Mouse (Mus musculus) liver, embryonic 15.5 days (tissue): ENCODE results near the gene Thumpd3. TPM values are rescaled to one million over a fixed set of nuclear protein-coding genes. Genes with fewer than 3 reads are reported as not detected.

Experiments
- ATAC-seq: fragments of 200-750 bp; cut with Nextera tagmentation; 2 replicates; pipeline ENCODE4 v1.8.0; 2017; ENCODE audit warnings: moderate number of reproducible peaks, mild to moderate bottlenecking, moderate library complexity; ENCODE audit not compliant: insufficient read depth
- H3K27ac ChIP-seq: fragments of 300-500 bp; sonication (generic); replicated peaks from 2 replicates; pipeline ENCODE4 v1.5.1; 2015; ENCODE audit warnings: mild to moderate bottlenecking, inconsistent platforms
- H3K27me3 ChIP-seq: fragments of 300-500 bp; sonication (generic); 2 replicates; pipeline ENCODE4 v1.6.1; 2015; ENCODE audit warnings: mild to moderate bottlenecking, inconsistent platforms
- H3K36me3 ChIP-seq: fragments of 300-500 bp; sonication (generic); replicated peaks from 2 replicates; pipeline ENCODE4 v1.6.1; 2015; ENCODE audit warnings: moderate library complexity, mild to moderate bottlenecking, inconsistent platforms
- H3K4me1 ChIP-seq: fragments of 300-500 bp; sonication (generic); replicated peaks from 2 replicates; pipeline ENCODE4 v1.6.1; 2015; ENCODE audit warnings: inconsistent platforms
- H3K4me2 ChIP-seq: fragments of 300-500 bp; sonication (generic); 2 replicates; pipeline ENCODE4 v1.6.1; 2015; ENCODE audit warnings: moderate library complexity, mild to moderate bottlenecking, inconsistent platforms
- H3K4me3 ChIP-seq: fragments of 300-500 bp; sonication (generic); replicated peaks from 2 replicates; pipeline ENCODE4 v1.5.1; 2015; ENCODE audit warnings: mild to moderate bottlenecking, inconsistent platforms
- H3K9ac ChIP-seq: fragments of 300-500 bp; sonication (generic); 2 replicates; pipeline ENCODE4 v1.6.1; 2015; ENCODE audit warnings: moderate library complexity, mild to moderate bottlenecking, inconsistent platforms
- H3K9me3 ChIP-seq: fragments of 300-500 bp; sonication (generic); replicated peaks from 2 replicates; pipeline ENCODE4 v1.6.1; 2016; ENCODE audit warnings: inconsistent platforms
- WGBS: fragments of 180-500 bp; shearing (Covaris S2); methylation state at CpG from one replicate; pipeline ENCODE4 v1.1.7; 2015; ENCODE audit warnings: mixed read lengths; ENCODE audit not compliant: insufficient replicate concordance; 5-methylcytosine and 5-hydroxymethylcytosine counted together
- polyA plus RNA-seq: library from polyadenylated mRNA; unstranded; fragments of >200 nt; fragmentation: Nextera tagmentation; extraction: Ambion mirVana; gene quantifications from 2 replicates; pipeline ENCODE4 v1.2.1, GENCODE M21; 2015

Thumpd3 gene
- polyA plus RNA-seq, 1 experiment from 2014 or later, result 31.7 TPM

DNA sequence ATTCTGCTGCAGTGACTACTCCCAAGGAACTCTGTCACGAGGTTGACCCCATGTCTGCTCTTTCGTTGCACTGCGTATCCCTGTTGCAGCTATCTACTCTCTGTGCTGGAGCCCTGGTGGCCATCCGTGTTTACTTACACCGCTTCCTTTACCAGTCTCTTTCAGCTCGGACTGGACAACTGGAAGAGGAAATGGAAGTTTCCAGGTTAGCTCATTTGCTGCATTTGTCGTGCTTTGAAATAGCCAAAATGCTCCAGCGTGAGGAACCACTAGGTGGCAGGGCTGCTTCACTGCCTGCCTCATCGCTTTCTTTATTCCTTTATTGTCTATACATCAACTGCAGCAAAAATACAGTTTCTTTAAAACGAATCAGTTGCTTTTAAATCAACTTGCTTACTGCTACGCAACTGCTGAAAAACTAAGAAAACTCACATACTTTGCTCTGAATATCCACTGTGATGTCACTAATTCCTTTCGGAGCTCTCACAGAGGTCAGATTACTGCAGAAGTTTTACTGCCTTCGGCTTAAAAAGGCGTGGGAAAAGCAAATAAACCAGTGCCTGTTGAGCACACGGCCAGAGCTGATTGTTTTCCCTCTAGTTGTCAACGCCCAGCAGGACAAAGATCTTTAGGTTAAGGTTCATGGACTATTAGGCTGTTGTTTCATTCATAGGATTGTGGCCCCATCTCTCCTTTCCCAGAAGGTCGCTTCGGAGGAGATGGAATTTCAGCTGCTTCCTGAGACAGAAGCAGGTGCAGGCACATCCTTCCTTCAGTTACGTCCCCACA is 7.9 kb upstream of the Thumpd3 start:
- Histone ChIP-seq H3K27ac (peak overlapping the region; percentile 71), H3K4me2 (peak overlapping the region; percentile 59), H3K27me3 (no peaks in the 10 kb centered on the region), H3K9ac (peak overlapping the region; percentile 30; the same call in 1 of the 2 replicates), H3K4me1 (peaks cover 33% of the 10 kb centered on the region), H3K9me3 (no peaks in the 10 kb centered on the region), H3K36me3 (no peaks in the 10 kb centered on the region), H3K4me3 (peak overlapping the region; percentile 26)
- WGBS, result 14% methylated on average over 19 of the region's 19 CpGs
- ATAC-seq, result peak; percentile 56

DNA sequence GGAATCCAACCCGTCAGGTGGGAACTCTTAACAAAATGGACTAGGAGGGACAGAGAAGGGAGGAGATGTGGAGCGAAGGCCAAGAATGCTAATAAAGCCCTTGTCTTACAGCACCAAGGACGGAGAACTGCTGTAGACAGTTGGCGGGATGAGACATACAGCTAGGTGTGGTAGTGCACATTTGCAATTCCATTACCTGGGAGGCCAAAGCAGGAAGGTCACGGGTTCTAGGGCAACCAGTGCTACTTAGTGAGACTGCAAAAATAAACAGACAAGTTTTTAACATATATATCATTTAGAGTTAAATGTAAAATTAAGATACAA is 7.3 kb upstream of the Thumpd3 start:
- 0 out of 2 replicates have a peak overlapping the region, but pooled peaks have one; percentile 26 for H3K4me3 ChIP-seq
- H3K27ac ChIP-seq, result peak overlapping the region; percentile 49; the same call in 1 of the 2 replicates
- H3K9me3 ChIP-seq, result no peaks in the 10 kb centered on the region
- H3K4me2 ChIP-seq, result peak overlapping the region; percentile 59
- H3K9ac ChIP-seq, result no peak overlapping the region
- H3K36me3 ChIP-seq, result no peaks in the 10 kb centered on the region
- WGBS, result 54% methylated on average over 5 of the region's 5 CpGs
- ATAC-seq, result no peak
- no peaks in the 10 kb centered on the region for H3K27me3 ChIP-seq
- H3K4me1 ChIP-seq, result peaks cover 37% of the 10 kb centered on the region

DNA sequence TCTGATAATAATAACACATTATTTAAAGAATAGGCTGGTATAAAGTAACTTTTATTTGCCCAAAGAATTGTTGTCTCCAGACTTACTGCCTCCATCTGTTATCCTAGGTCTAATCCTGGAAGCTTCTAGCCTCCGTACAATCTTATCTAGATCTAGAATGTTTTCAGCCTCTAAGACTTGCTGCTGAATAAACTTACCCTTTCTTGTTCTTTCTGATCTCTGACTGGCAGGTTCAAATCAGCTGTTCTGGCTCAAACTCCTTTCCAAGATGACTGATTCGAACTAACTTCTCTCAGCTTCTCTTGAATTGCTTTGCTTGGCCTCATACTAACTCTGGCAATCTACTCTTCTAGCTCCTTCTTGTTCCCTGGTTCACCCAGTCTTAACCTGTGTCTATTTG is 5.7 kb upstream of the Thumpd3 start:
- no peak for ATAC-seq
- H3K4me2 ChIP-seq, result no peak overlapping the region
- WGBS, result 43% methylated on average over 2 of the region's 2 CpGs
- no peaks in the 10 kb centered on the region for H3K9me3 ChIP-seq
- H3K4me3 ChIP-seq, result no peak overlapping the region
- H3K4me1 ChIP-seq, result peaks cover 51% of the 10 kb centered on the region
- no peaks in the 10 kb centered on the region for H3K27me3 ChIP-seq
- no peaks in the 10 kb centered on the region for H3K36me3 ChIP-seq
- no peak overlapping the region for H3K9ac ChIP-seq
- no peak overlapping the region for H3K27ac ChIP-seq

DNA sequence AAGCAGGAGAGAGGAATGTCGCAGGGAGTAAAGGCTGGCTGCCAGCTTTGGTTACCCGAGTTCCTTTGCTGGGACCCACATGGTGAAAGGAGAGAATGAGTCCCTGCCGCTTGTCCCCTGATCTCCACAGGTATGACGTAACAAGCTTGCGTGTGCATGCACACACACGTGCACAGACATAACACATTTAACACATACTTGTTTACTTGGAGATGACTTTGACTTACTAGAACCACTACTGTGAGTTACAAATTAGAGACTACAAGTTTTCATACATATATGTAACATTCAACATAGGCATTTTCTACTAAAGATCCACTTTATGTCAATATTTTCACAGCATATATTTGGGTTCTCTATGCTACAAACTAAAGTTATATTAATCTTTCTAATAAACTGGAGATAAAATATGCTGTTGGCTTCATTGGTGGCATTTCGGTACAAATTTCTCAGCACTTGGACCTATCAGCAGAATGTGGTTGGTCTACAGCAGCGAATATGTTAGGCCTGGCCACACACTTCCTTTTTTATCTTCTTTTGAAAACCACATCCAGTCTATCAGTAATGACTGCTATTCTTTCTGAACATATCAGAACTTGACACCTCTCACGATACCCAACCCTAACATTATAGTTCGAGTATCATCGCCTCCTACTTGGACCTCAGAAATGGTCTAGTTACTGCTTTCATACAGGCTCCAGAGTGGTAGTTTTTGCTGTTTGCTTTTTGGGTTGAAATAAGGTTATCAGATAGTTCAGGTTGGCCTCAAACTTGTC is 4.6 kb upstream of the Thumpd3 start:
- H3K4me2 ChIP-seq, result no peak overlapping the region
- H3K27me3 ChIP-seq, result no peaks in the 10 kb centered on the region
- no peak overlapping the region for H3K9ac ChIP-seq
- 29% methylated on average over 11 of the region's 11 CpGs for WGBS
- H3K36me3 ChIP-seq, result no peaks in the 10 kb centered on the region
- H3K27ac ChIP-seq, result peak overlapping the region; percentile 65
- ATAC-seq, result 0 out of 2 replicates have a peak, but pooled peaks have one; percentile 3
- peaks cover 54% of the 10 kb centered on the region for H3K4me1 ChIP-seq
- no peaks in the 10 kb centered on the region for H3K9me3 ChIP-seq
- H3K4me3 ChIP-seq, result no peak overlapping the region

DNA sequence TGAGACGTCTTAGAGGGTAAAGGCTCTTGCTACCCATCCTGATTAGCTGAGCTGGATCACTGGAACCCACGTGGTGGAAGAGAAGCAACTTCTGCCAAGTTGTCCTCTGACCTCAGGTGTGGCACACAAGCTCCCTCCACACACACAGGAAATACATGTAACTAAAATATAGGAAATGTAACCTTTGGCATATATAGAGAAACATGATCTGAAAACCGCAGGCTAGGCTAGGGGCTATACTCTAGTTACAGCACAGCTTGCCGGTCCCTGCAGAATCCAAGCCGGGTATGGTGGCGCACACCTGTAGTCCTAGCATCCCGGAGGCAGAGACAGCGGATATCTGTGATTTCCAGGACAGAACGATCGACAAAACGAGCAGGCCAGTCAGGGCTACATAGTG is 450 bp upstream of the Thumpd3 start:
- Histone ChIP-seq H3K4me3 (peak overlapping the region; percentile 82), H3K27ac (peak overlapping the region; percentile 93), H3K36me3 (peaks cover 19% of the 10 kb centered on the region), H3K27me3 (no peaks in the 10 kb centered on the region), H3K4me2 (peak overlapping the region; percentile 92), H3K9ac (peak overlapping the region; percentile 76), H3K9me3 (no peaks in the 10 kb centered on the region), H3K4me1 (peaks cover 64% of the 10 kb centered on the region)
- peak; percentile 4 for ATAC-seq
- WGBS, result under 1% methylated on average over 11 of the region's 11 CpGs

DNA sequence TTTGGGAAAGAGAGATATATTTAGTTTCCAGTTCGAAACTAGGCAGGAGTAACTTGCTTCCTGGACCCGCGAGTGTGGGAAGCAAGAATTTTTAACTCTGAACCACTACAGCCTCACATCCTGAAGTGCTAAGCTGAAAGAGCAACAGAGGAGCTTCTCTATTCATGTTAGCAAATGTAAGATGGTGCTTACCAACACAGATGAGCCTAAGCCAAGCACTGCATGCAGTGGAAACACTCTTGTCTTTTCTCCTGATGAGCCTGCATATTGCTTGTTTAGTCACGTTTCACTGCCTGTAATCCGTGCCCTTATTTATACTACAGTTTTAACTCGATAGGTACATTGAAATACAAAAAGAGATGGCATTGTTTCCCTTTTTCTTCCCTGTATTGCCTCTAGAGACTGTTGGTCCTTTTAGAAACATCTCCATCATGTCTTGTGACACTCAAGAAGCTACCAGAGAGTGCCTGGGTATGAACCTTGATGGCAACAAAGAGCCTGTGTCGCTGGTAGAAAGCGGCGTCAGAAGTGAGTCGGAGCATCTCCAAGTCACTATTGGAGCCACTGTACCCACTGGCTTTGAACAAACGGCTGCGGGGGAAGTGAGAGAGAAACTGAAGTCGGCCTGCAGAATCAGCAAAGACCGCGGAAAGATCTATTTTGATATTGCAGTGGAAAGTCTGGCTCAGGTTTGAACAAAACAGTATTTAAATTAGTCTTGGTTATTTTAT is 1.2 kb downstream of the Thumpd3 start:
- Histone ChIP-seq H3K4me1 (peaks cover 50% of the 10 kb centered on the region), H3K4me3 (peak overlapping the region; percentile 82), H3K36me3 (peaks cover 32% of the 10 kb centered on the region), H3K9ac (peak overlapping the region; percentile 76), H3K4me2 (peak overlapping the region; percentile 92), H3K27me3 (no peaks in the 10 kb centered on the region), H3K27ac (peak overlapping the region; percentile 93), H3K9me3 (no peaks in the 10 kb centered on the region)
- 21% methylated on average over 15 of the region's 15 CpGs for WGBS
- ATAC-seq, result no peak

DNA sequence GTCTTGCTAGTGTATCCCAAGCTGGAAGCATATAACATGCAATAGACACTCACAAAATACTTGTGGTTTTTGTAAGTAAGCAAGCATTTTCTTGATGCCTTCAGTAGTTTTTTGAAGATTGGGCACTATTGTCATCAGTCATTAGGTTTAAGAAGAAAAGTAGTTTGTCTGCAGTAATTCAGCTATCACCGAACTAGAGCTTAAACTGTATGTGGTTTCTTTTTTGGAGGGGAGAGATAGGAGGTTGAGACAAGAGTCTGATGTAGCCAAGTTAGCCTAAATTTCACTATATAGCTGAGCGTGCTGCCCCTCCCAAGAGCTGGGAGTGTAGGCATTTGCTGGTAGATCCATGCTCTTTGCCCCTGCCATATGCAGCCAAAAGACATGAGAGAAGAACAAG is 2.3 kb downstream of the Thumpd3 start:
- 34% methylated on average over 2 of the region's 2 CpGs for WGBS
- peaks cover 44% of the 10 kb centered on the region for H3K4me1 ChIP-seq
- H3K9me3 ChIP-seq, result no peaks in the 10 kb centered on the region
- peak overlapping the region; percentile 92 for H3K4me2 ChIP-seq
- ATAC-seq, result no peak
- H3K36me3 ChIP-seq, result peaks cover 37% of the 10 kb centered on the region
- peak overlapping the region; percentile 21 for H3K4me3 ChIP-seq
- 0 out of 2 replicates have a peak overlapping the region, but pooled peaks have one; percentile 4 for H3K27ac ChIP-seq
- no peaks in the 10 kb centered on the region for H3K27me3 ChIP-seq
- H3K9ac ChIP-seq, result peak overlapping the region; percentile 35; the same call in 1 of the 2 replicates

DNA sequence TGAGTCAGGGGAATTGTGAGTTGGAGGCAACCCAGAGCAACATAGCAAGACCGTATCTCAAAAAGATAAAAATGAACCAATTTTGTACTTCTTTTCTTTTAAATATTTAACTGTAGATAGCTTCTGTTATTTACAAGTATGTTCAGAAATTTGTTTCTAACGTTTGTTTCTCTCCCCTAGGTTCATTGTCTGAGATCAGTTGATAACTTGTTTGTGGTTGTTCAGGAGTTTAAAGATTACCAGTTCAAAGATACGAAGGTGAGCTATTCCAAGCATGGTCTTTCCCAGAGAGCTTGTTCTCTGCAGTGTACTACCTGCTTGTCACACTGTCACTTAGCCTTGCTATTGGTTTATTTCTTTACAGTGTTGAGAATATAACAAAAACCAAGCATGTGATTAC is 3.1 kb downstream of the Thumpd3 start:
- ATAC-seq, result no peak
- Histone ChIP-seq H3K27ac (peak overlapping the region; percentile 4; the same call in 1 of the 2 replicates), H3K9ac (no peak overlapping the region), H3K4me2 (peak overlapping the region; percentile 92), H3K27me3 (no peaks in the 10 kb centered on the region), H3K9me3 (no peaks in the 10 kb centered on the region), H3K4me3 (no peak overlapping the region), H3K36me3 (peaks cover 45% of the 10 kb centered on the region), H3K4me1 (peaks cover 41% of the 10 kb centered on the region)
- 31% methylated on average over 3 of the region's 3 CpGs for WGBS

DNA sequence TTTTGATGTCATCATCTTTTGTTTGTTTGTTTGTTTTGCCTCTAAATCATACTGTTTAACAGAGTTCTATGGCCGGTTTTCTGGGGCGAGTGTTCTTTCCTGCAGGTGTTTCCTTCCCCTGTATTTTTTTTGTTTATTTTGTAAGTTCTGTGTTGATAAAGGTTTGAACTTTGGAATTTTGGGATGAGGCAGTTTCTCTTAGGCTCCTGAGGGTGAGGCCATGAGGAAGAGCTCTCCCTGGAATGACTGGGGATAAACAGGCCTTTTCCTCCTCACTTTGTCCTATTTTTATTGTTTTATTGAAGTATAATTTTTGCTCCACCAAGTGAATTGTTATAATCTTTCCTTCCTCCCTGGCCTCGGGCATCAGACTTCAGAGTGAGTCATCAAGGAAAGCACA is 6.9 kb downstream of the Thumpd3 start:
- no peak overlapping the region for H3K4me3 ChIP-seq
- no peak overlapping the region for H3K4me2 ChIP-seq
- H3K9ac ChIP-seq, result no peak overlapping the region
- H3K27ac ChIP-seq, result no peak overlapping the region
- WGBS, result 64% methylated on average over 3 of the region's 3 CpGs
- H3K9me3 ChIP-seq, result no peaks in the 10 kb centered on the region
- H3K36me3 ChIP-seq, result peaks cover 77% of the 10 kb centered on the region
- H3K27me3 ChIP-seq, result no peaks in the 10 kb centered on the region
- peaks cover 26% of the 10 kb centered on the region for H3K4me1 ChIP-seq
- ATAC-seq, result no peak

DNA sequence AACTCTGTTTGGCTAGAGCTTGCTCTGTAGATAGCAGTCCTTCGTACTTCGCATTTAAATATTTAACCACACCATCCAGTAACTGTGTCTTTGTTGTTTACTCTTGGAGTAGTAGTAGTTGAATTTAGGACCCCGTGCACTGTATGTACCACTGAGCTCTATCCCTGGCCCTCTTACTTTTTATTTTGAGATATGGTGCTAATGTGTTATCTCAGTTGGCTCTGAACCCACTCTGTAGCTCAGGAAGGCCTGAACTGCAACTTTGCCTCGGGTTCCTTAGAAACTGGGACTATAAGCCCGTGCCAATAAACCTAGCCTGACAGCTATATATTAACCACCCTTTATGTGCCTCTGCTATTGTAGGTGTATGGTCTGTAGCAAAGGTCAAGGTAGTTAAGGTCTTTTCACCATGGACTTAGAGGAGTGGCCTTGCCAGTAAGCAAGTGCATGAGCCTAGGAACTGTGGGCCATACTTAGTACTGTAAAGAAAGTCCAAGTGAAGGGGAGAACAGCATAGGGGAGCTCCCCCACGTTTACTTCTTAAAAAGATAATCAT is 8.6 kb downstream of the Thumpd3 start:
- Histone ChIP-seq H3K9me3 (no peaks in the 10 kb centered on the region), H3K27ac (no peak overlapping the region), H3K4me1 (peaks cover 12% of the 10 kb centered on the region), H3K4me2 (no peak overlapping the region), H3K4me3 (no peak overlapping the region), H3K27me3 (no peaks in the 10 kb centered on the region), H3K36me3 (peaks cover 76% of the 10 kb centered on the region), H3K9ac (no peak overlapping the region)
- WGBS, result 65% methylated on average over 6 of the region's 6 CpGs
- no peak; the same call in 1 of the 2 replicates for ATAC-seq
